12 mouse cellular contexts compared by ENCODE assay signal in the genomic region with DNA sequence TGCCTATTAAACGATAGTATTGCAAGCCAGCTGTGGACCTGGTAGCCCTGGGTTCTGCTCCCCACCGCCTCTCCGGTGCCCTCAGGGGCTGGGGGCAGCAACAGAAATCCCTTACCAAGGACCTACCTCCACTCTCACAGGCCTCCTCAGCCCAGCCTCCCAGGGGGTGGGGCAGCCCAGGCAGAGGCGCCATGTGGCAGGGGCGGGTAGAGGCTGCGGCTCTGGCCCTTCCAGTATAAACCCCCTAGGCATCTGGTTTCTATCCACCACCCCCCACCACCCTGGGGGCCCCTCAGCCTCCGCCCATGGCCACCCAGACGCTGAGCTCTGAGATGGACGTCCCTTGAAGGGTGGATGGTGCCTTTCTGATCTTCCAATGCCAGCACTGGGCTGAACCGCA. TPM values are rescaled to one million over a fixed set of nuclear protein-coding genes. Genes with fewer than 3 reads are reported as not detected.
DNase-seq lines count a peak whose midpoint lies in the region; ATAC-seq lines count a peak whose summit lies in the region.
"Had no signal": no experiment of that assay in that cellular context is flagged by ENCODE, and none has a peak within 500 bp of the region (broad histone marks: within the 10 kb centered on the region; RNA-seq: fewer than 3 reads in every experiment).

No protein-coding gene starts in this region.

- peak overlapping the region; percentile 50 for H3K9ac ChIP-seq in kidney, embryonic 16.5 days (replicated peaks; ENCODE audit: low read length)
- H3K9ac ChIP-seq in forebrain, embryonic 14.5 days (ENCODE audit: low read length) = 0 out of 2 replicates have a peak overlapping the region, but pooled peaks have one; percentile 21
- peak overlapping the region; percentile 9; the same call in 1 of the 2 replicates for H3K9ac ChIP-seq in neural tube, embryonic 11.5 days (ENCODE audit: low read length)
- H3K9ac ChIP-seq: liver, embryonic 14.5 days had no signal

- H3K4me2 ChIP-seq in kidney, embryonic 16.5 days (replicated peaks; ENCODE audit: low read depth, low read length) = peak overlapping the region; percentile 22; the same call in 1 of the 2 replicates
- no peak overlapping the region for H3K4me2 ChIP-seq in forebrain, embryonic 14.5 days (ENCODE audit: low read length)
- H3K4me2 ChIP-seq in neural tube, embryonic 11.5 days (ENCODE audit: low read depth) = 0 out of 2 replicates have a peak overlapping the region, but pooled peaks have one; percentile 22

- peaks cover 20% of the 10 kb centered on the region for H3K4me1 ChIP-seq in kidney, embryonic 16.5 days (ENCODE audit: insufficient read depth, low read length)
- H3K4me1 ChIP-seq in forebrain, embryonic 14.5 days (ENCODE audit: control insufficient read depth, insufficient read depth, low read length) = no peaks in the 10 kb centered on the region
- H3K4me1 ChIP-seq in neural tube, embryonic 11.5 days (ENCODE audit: control insufficient read depth, insufficient read depth, low read length) = peaks cover 6% of the 10 kb centered on the region; the same call in 1 of the 2 replicates

- H3K9me3 ChIP-seq in kidney, embryonic 16.5 days (ENCODE audit: low read length) = no peaks in the 10 kb centered on the region
- no peaks in the 10 kb centered on the region for H3K9me3 ChIP-seq in forebrain, embryonic 14.5 days (replicated peaks; ENCODE audit: control insufficient read depth, low read length)
- H3K9me3 ChIP-seq in neural tube, embryonic 11.5 days (ENCODE audit: control insufficient read depth, low read length) = no peaks in the 10 kb centered on the region

- H3K27ac ChIP-seq in kidney, embryonic 16.5 days (ENCODE audit: low read length) = no peak overlapping the region
- H3K27ac ChIP-seq in forebrain, embryonic 14.5 days (ENCODE audit: low read depth, low read length) = no peak overlapping the region
- no peak overlapping the region for H3K27ac ChIP-seq in neural tube, embryonic 11.5 days (ENCODE audit: low read depth, low read length)
- H3K27ac ChIP-seq: gastrocnemius, adult 2 months; liver, embryonic 14.5 days had no signal

- WGBS in kidney, embryonic 16.5 days = 8% methylated on average over 10 of the region's 10 CpGs
- 13% methylated on average over 10 of the region's 10 CpGs for WGBS in forebrain, embryonic 14.5 days
- 9% methylated on average over 10 of the region's 10 CpGs for WGBS in neural tube, embryonic 11.5 days

- peak; percentile 62; the same call in 1 of the 2 replicates for ATAC-seq in kidney, embryonic 16.5 days (ENCODE audit: low FRiP score, low TSS enrichment)
- no peak for ATAC-seq in forebrain, embryonic 14.5 days
- ATAC-seq in neural tube, embryonic 11.5 days (ENCODE audit: insufficient read depth, low FRiP score, low TSS enrichment) = no peak
- ATAC-seq: midbrain, embryonic 16.5 days had no signal

- no peak for DNase-seq in kidney, postnatal 36 days
- peak; percentile 65 for DNase-seq in embryo, embryonic 11 days
- DNase-seq in forebrain, embryonic 14.5 days (ENCODE audit: low spot score) = no peak
- DNase-seq in neural tube, embryonic 11.5 days (ENCODE audit: low spot score) = peak; percentile 44
- no peak for DNase-seq in ovary, adult 18-20 months (ENCODE audit: low spot score)
- no peak for DNase-seq in frontal cortex, postnatal 14 days (ENCODE audit: low spot score in 2 of 2)
- DNase-seq: cerebellum, postnatal 10 days; gastrocnemius, adult 2 months; kidney, postnatal 25 days had no signal

- no peak overlapping the region for H3K4me3 ChIP-seq in kidney, embryonic 16.5 days (ENCODE audit: low read length)
- H3K4me3 ChIP-seq in forebrain, embryonic 14.5 days (ENCODE audit: low read depth, low read length) = no peak overlapping the region
- H3K4me3 ChIP-seq in neural tube, embryonic 11.5 days (ENCODE audit: low read depth, low read length) = no peak overlapping the region
- H3K4me3 ChIP-seq: gastrocnemius, adult 2 months had no signal

- peaks cover 2% of the 10 kb centered on the region for H3K27me3 ChIP-seq in kidney, embryonic 16.5 days (ENCODE audit: insufficient read depth, low read length)
- peaks cover 8% of the 10 kb centered on the region; the same call in 1 of the 2 replicates for H3K27me3 ChIP-seq in forebrain, embryonic 14.5 days (replicated peaks; ENCODE audit: control insufficient read depth, insufficient read depth, low read length)
- H3K27me3 ChIP-seq in neural tube, embryonic 11.5 days (ENCODE audit: control insufficient read depth, insufficient read depth, low read length) = no peaks in the 10 kb centered on the region

- H3K36me3 ChIP-seq in kidney, embryonic 16.5 days (ENCODE audit: insufficient read depth, low read length) = no peaks in the 10 kb centered on the region
- H3K36me3 ChIP-seq in forebrain, embryonic 14.5 days (ENCODE audit: control insufficient read depth, insufficient read depth, low read length) = no peaks in the 10 kb centered on the region
- no peaks in the 10 kb centered on the region for H3K36me3 ChIP-seq in neural tube, embryonic 11.5 days (ENCODE audit: control insufficient read depth, insufficient read depth, low read length)

RNA-seq across cellular contexts. Expression of a gene that starts 3.7 kb away (rescaled TPM):
- 1.2 and 1.3 TPM in 2 replicates for polyA plus RNA-seq in kidney, embryonic 16.5 days (2015; fragmentation: Nextera tagmentation; extraction: Ambion mirVana)
- 0.33 and 0.39 TPM in 2 replicates for polyA plus RNA-seq in forebrain, embryonic 14.5 days (2014; fragmentation: Nextera tagmentation; extraction: Ambion mirVana)
- 0.70 and 0.96 TPM in 2 replicates for polyA plus RNA-seq in neural tube, embryonic 11.5 days (2014; fragmentation: Nextera tagmentation; extraction: Ambion mirVana)

RNA-seq across cellular contexts. Expression of a gene that starts 20.2 kb away (rescaled TPM):
- polyA plus RNA-seq in kidney, embryonic 16.5 days (2015; fragmentation: Nextera tagmentation; extraction: Ambion mirVana) = 89.2 and 91.7 TPM in 2 replicates
- 43.2 and 48.2 TPM in 2 replicates for polyA plus RNA-seq in forebrain, embryonic 14.5 days (2014; fragmentation: Nextera tagmentation; extraction: Ambion mirVana)
- polyA plus RNA-seq in neural tube, embryonic 11.5 days (2014; fragmentation: Nextera tagmentation; extraction: Ambion mirVana) = 84.7 and 86.7 TPM in 2 replicates

RNA-seq across cellular contexts. Expression of a gene that starts 35.2 kb away (rescaled TPM):
- 10.6 and 11.3 TPM in 2 replicates for polyA plus RNA-seq in kidney, embryonic 16.5 days (2015; fragmentation: Nextera tagmentation; extraction: Ambion mirVana)
- polyA plus RNA-seq in forebrain, embryonic 14.5 days (2014; fragmentation: Nextera tagmentation; extraction: Ambion mirVana) = 6.6 and 7.0 TPM in 2 replicates
- 10.4 and 11.1 TPM in 2 replicates for polyA plus RNA-seq in neural tube, embryonic 11.5 days (2014; fragmentation: Nextera tagmentation; extraction: Ambion mirVana)

RNA-seq across cellular contexts. Expression of a gene that starts 39.2 kb away (rescaled TPM):
- polyA plus RNA-seq in kidney, embryonic 16.5 days (2015; fragmentation: Nextera tagmentation; extraction: Ambion mirVana) = 118 and 120 TPM in 2 replicates
- 90.9 and 108 TPM in 2 replicates for polyA plus RNA-seq in forebrain, embryonic 14.5 days (2014; fragmentation: Nextera tagmentation; extraction: Ambion mirVana)
- 92.9 and 102 TPM in 2 replicates for polyA plus RNA-seq in neural tube, embryonic 11.5 days (2014; fragmentation: Nextera tagmentation; extraction: Ambion mirVana)

RNA-seq across cellular contexts. Expression of a gene that starts 44.8 kb away (rescaled TPM):
- 376 and 377 TPM in 2 replicates for polyA plus RNA-seq in kidney, embryonic 16.5 days (2015; fragmentation: Nextera tagmentation; extraction: Ambion mirVana)
- 509 and 642 TPM in 2 replicates for polyA plus RNA-seq in forebrain, embryonic 14.5 days (2014; fragmentation: Nextera tagmentation; extraction: Ambion mirVana)
- 386 and 396 TPM in 2 replicates for polyA plus RNA-seq in neural tube, embryonic 11.5 days (2014; fragmentation: Nextera tagmentation; extraction: Ambion mirVana)

Comparison
In these comparisons a context has a peak if more than half of its experiments do, and no peak if none do; other contexts are left out.
1. DNase-seq: peak in embryo, embryonic 11 days (single experiment) and neural tube, embryonic 11.5 days (single experiment); none in kidney, postnatal 36 days (0 of 2), forebrain, embryonic 14.5 days (single experiment), ovary, adult 18-20 months (single experiment) and frontal cortex, postnatal 14 days (0 of 2).
2. Peak in every context shown above with its lines, with median percentiles within 50 percentile points of each other: H3K9ac ChIP-seq.